Mouse (Mus musculus): Measurements from ENCODE around the gene Slc44a5. TPM values are rescaled to one million over a fixed set of nuclear protein-coding genes. Genes with fewer than 3 reads are reported as not detected.

The Slc44a5 gene
- total RNA-seq, 1 experiment = 0.09 TPM

DNA sequence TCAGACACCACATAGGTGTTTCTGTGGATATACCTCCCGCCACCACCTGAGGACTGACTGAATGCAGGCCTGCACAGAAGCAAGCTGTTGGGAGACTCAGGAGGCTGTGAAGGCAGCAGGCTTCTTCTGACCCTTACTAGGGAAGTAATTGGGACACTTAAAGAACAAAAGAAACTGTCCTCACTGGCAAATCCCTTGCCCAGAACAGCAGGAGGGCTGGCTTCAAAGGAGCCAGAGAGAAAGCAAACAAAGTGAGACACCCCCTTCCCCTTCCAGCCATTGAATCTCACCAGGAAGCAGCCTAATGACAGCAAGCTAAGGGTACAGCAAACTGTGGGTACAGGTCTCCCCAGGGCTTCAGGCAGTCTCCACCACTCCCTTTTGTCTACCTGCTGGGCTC is 200.3 kb downstream of the Slc44a5 start:
- in situ Hi-C loops (cut with MboI; ENCODE audit: low sequenced_read_pairs in 2 of 2, unreplicated experiment in 2 of 2) = no loop called here
- DNase-seq (ENCODE audit: low read depth, low spot score) = peak; percentile 53
- TF ChIP-seq ZC3H11A (IDR thresholded peaks at IDR 0.05; ENCODE audit: borderline replicate concordance, low read depth, low read length) (no peak), HCFC1 (IDR thresholded peaks at IDR 0.05; ENCODE audit: borderline replicate concordance, insufficient read depth, low read length) (no peak), MAFK (IDR thresholded peaks at IDR 0.05; ENCODE audit: insufficient read depth, low read depth, low read length) (no peak), ZNF384 (IDR thresholded peaks at IDR 0.05; ENCODE audit: low read depth, low read length) (no peak), CHD2 (IDR thresholded peaks at IDR 0.05; ENCODE audit: low read depth, low read length) (no peak)
- no peak overlapping the region for H3K4me3 ChIP-seq (ENCODE audit: insufficient read depth in 1 of 2, low read depth in 1 of 2, low read length in 2 of 2, poor library complexity in 1 of 2, severe bottlenecking in 1 of 2)
- H3K9me3 ChIP-seq (ENCODE audit: control insufficient read depth, insufficient read depth, low read depth, low read length) = no peaks in the 10 kb centered on the region
- H3K36me3 ChIP-seq (ENCODE audit: control insufficient read depth, insufficient read depth, low read length, poor library complexity, severe bottlenecking) = no peaks in the 10 kb centered on the region
- no peak overlapping the region for H3K9ac ChIP-seq (ENCODE audit: insufficient read depth, low read depth, low read length, poor library complexity, severe bottlenecking)
- peaks cover 0 to 8% of the 10 kb centered on the region in 2 experiments; a peak in 1 of 4 replicates for H3K4me1 ChIP-seq (ENCODE audit: control insufficient read depth in 2 of 2, insufficient read depth in 2 of 2, low read length in 2 of 2, poor library complexity in 1 of 2)
- no peak overlapping the region for H3K27ac ChIP-seq (ENCODE audit: insufficient read depth, low read depth, low read length, poor library complexity, severe bottlenecking)

DNA sequence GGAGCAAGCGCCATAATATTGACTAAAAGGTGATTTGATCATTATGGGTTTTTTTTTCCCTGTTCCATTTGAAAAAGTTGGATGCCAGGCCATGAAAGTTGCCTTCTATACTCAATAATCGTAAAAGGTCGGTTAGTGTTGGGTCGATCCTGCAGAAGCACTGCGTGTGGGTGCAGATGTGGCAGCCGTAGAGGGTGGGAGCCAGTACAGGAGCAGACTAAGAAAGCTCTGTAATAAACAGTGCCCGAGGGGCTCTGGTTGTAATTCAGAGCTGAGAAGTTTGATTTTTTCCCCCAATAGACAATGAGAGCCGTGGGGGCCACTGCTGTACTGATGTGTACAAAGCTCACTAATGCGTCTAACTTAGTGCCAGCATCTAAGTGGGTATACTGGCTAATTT is 200.8 kb downstream of the Slc44a5 start:
- Histone ChIP-seq H3K4me1 (ENCODE audit: control insufficient read depth in 2 of 2, insufficient read depth in 2 of 2, low read length in 2 of 2, poor library complexity in 1 of 2) (peaks cover 0 to 8% of the 10 kb centered on the region in 2 experiments; a peak in 1 of 4 replicates), H3K9me3 (ENCODE audit: control insufficient read depth, insufficient read depth, low read depth, low read length) (no peaks in the 10 kb centered on the region), H3K36me3 (ENCODE audit: control insufficient read depth, insufficient read depth, low read length, poor library complexity, severe bottlenecking) (no peaks in the 10 kb centered on the region), H3K27ac (ENCODE audit: insufficient read depth, low read depth, low read length, poor library complexity, severe bottlenecking) (no peak overlapping the region), H3K4me3 (ENCODE audit: insufficient read depth in 1 of 2, low read depth in 1 of 2, low read length in 2 of 2, poor library complexity in 1 of 2, severe bottlenecking in 1 of 2) (no peak overlapping the region), H3K9ac (ENCODE audit: insufficient read depth, low read depth, low read length, poor library complexity, severe bottlenecking) (no peak overlapping the region)
- DNase-seq (ENCODE audit: low read depth, low spot score) = no peak
- TF ChIP-seq MAFK (IDR thresholded peaks at IDR 0.05; ENCODE audit: insufficient read depth, low read depth, low read length) (no peak), ZC3H11A (IDR thresholded peaks at IDR 0.05; ENCODE audit: borderline replicate concordance, low read depth, low read length) (no peak), ZNF384 (IDR thresholded peaks at IDR 0.05; ENCODE audit: low read depth, low read length) (no peak), HCFC1 (IDR thresholded peaks at IDR 0.05; ENCODE audit: borderline replicate concordance, insufficient read depth, low read length) (no peak), CHD2 (IDR thresholded peaks at IDR 0.05; ENCODE audit: low read depth, low read length) (no peak)
- in situ Hi-C loops (cut with MboI; ENCODE audit: low sequenced_read_pairs in 2 of 2, unreplicated experiment in 2 of 2) = no loop called here

DNA sequence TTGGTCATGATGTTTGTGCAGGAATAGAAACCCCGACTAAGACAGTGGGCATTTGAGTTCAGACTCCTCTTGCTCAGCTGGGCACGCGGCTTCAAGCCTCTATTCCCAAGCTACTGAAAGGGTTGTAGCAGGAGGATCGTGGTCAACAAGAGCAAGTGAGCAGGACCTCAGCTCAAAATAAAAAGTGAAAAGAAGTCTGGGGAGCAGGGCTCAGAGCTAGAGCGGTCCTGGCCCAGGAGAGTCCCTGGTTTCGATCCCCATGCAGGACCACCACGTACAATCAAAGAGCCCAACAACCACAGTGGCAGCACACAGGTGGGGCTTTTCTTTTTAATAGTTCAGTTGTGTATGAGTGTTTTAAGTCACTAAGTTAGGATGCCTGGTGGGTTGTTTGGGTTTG is 201.5 kb downstream of the Slc44a5 start:
- in situ Hi-C loops (cut with MboI; ENCODE audit: low sequenced_read_pairs in 2 of 2, unreplicated experiment in 2 of 2) = no loop called here
- Histone ChIP-seq H3K36me3 (ENCODE audit: control insufficient read depth, insufficient read depth, low read length, poor library complexity, severe bottlenecking) (no peaks in the 10 kb centered on the region), H3K4me1 (ENCODE audit: control insufficient read depth in 2 of 2, insufficient read depth in 2 of 2, low read length in 2 of 2, poor library complexity in 1 of 2) (peaks cover 0 to 8% of the 10 kb centered on the region in 2 experiments; a peak in 1 of 4 replicates), H3K9ac (ENCODE audit: insufficient read depth, low read depth, low read length, poor library complexity, severe bottlenecking) (no peak overlapping the region), H3K27ac (ENCODE audit: insufficient read depth, low read depth, low read length, poor library complexity, severe bottlenecking) (no peak overlapping the region), H3K4me3 (ENCODE audit: insufficient read depth in 1 of 2, low read depth in 1 of 2, low read length in 2 of 2, poor library complexity in 1 of 2, severe bottlenecking in 1 of 2) (no peak overlapping the region), H3K9me3 (ENCODE audit: control insufficient read depth, insufficient read depth, low read depth, low read length) (no peaks in the 10 kb centered on the region)
- no peak for DNase-seq (ENCODE audit: low read depth, low spot score)
- TF ChIP-seq MAFK (IDR thresholded peaks at IDR 0.05; ENCODE audit: insufficient read depth, low read depth, low read length) (no peak), ZNF384 (IDR thresholded peaks at IDR 0.05; ENCODE audit: low read depth, low read length) (no peak), HCFC1 (IDR thresholded peaks at IDR 0.05; ENCODE audit: borderline replicate concordance, insufficient read depth, low read length) (no peak), CHD2 (IDR thresholded peaks at IDR 0.05; ENCODE audit: low read depth, low read length) (no peak), ZC3H11A (IDR thresholded peaks at IDR 0.05; ENCODE audit: borderline replicate concordance, low read depth, low read length) (no peak)

DNA sequence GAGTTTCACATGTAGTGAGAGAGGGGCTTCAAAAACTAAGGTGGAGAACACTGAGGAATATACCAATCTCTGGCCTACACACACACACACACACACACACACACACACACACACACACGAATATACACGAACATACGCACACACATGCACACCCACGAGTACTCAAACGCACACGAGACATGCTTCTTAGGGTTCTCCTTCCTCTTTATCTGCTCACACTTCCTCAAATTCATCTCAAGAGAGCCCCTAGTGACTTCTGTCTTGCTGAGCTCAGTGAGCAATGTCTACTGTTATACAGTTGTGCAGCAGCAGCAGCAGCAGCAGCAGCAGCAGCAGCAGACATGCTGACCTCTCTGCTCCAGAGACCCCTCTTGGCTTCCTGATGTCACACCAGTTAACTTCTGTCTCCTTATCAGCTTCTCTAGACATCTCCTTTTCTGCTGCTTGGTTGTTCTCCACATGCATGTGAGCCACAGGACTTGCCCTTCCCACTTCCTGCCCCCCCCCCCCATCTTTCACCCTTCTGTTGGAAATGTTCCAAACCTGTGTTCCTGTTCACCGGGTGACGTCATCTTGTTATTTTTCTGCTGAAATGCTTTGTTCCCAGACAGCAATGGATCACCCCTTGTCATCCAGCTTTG is 204.5 kb downstream of the Slc44a5 start:
- Histone ChIP-seq H3K9me3 (ENCODE audit: control insufficient read depth, insufficient read depth, low read depth, low read length) (no peaks in the 10 kb centered on the region), H3K4me1 (ENCODE audit: control insufficient read depth in 2 of 2, insufficient read depth in 2 of 2, low read length in 2 of 2, poor library complexity in 1 of 2) (peaks cover 0 to 6% of the 10 kb centered on the region in 2 experiments; a peak in 1 of 4 replicates), H3K4me3 (ENCODE audit: insufficient read depth in 1 of 2, low read depth in 1 of 2, low read length in 2 of 2, poor library complexity in 1 of 2, severe bottlenecking in 1 of 2) (no peak overlapping the region), H3K9ac (ENCODE audit: insufficient read depth, low read depth, low read length, poor library complexity, severe bottlenecking) (no peak overlapping the region), H3K36me3 (ENCODE audit: control insufficient read depth, insufficient read depth, low read length, poor library complexity, severe bottlenecking) (no peaks in the 10 kb centered on the region), H3K27ac (ENCODE audit: insufficient read depth, low read depth, low read length, poor library complexity, severe bottlenecking) (no peak overlapping the region)
- in situ Hi-C loops (cut with MboI; ENCODE audit: low sequenced_read_pairs in 2 of 2, unreplicated experiment in 2 of 2) = no loop called here
- TF ChIP-seq CHD2 (IDR thresholded peaks at IDR 0.05; ENCODE audit: low read depth, low read length) (no peak), ZC3H11A (IDR thresholded peaks at IDR 0.05; ENCODE audit: borderline replicate concordance, low read depth, low read length) (no peak), HCFC1 (IDR thresholded peaks at IDR 0.05; ENCODE audit: borderline replicate concordance, insufficient read depth, low read length) (no peak), MAFK (IDR thresholded peaks at IDR 0.05; ENCODE audit: insufficient read depth, low read depth, low read length) (no peak), ZNF384 (IDR thresholded peaks at IDR 0.05; ENCODE audit: low read depth, low read length) (no peak)
- no peak for DNase-seq (ENCODE audit: low read depth, low spot score)
